ENCODE assay signal across 10 mouse cellular contexts in genomic region chr10:80048396-80048795, GRCm38 (mm10). TPM values are rescaled to one million over a fixed set of nuclear protein-coding genes. Genes with fewer than 3 reads are reported as not detected.
A peak's percentile ranks its signal among the peaks of the same experiment; 100 is the strongest.
DNase-seq lines count a peak whose midpoint lies in the region; ATAC-seq lines count a peak whose summit lies in the region.
"Had no signal": no experiment of that assay in that cellular context is flagged by ENCODE, and none has a peak within 500 bp of the region (broad histone marks: within the 10 kb centered on the region; RNA-seq: fewer than 3 reads in every experiment).

No protein-coding gene starts in this region.

- ATAC-seq in midbrain, embryonic 16.5 days, result no peak
- no peak for ATAC-seq in embryonic facial prominence, embryonic 14.5 days (ENCODE audit: low read depth)
- ATAC-seq in intestine, embryonic 14.5 days (replicated peaks; ENCODE audit: low FRiP score, low TSS enrichment, low read depth), result no peak

- H3K4me1 ChIP-seq in midbrain, embryonic 10.5 days, result peaks cover 75% of the 10 kb centered on the region
- peaks cover 2% of the 10 kb centered on the region; the same call in 1 of the 2 replicates for H3K4me1 ChIP-seq in midbrain, embryonic 16.5 days (ENCODE audit: control insufficient read depth, insufficient read depth, low read length)
- H3K4me1 ChIP-seq in embryonic facial prominence, embryonic 14.5 days (ENCODE audit: control insufficient read depth, insufficient read depth, low read length), result peaks cover 10% of the 10 kb centered on the region
- peaks cover 28% of the 10 kb centered on the region for H3K4me1 ChIP-seq in intestine, embryonic 14.5 days (replicated peaks; ENCODE audit: control insufficient read depth, insufficient read depth, low read length)

- no peaks in the 10 kb centered on the region for H3K36me3 ChIP-seq in midbrain, embryonic 10.5 days
- H3K36me3 ChIP-seq in midbrain, embryonic 16.5 days (ENCODE audit: control insufficient read depth, insufficient read depth, low read length), result no peaks in the 10 kb centered on the region
- no peaks in the 10 kb centered on the region for H3K36me3 ChIP-seq in embryonic facial prominence, embryonic 14.5 days (ENCODE audit: control insufficient read depth, insufficient read depth, low read length)
- H3K36me3 ChIP-seq in intestine, embryonic 14.5 days (ENCODE audit: control insufficient read depth, insufficient read depth, low read length), result no peaks in the 10 kb centered on the region
- H3K36me3 ChIP-seq: neural tube, embryonic 12.5 days had no signal

- no peaks in the 10 kb centered on the region for H3K27me3 ChIP-seq in midbrain, embryonic 10.5 days (ENCODE audit: low read depth, poor library complexity, severe bottlenecking)
- no peaks in the 10 kb centered on the region for H3K27me3 ChIP-seq in midbrain, embryonic 16.5 days (ENCODE audit: control insufficient read depth, insufficient read depth, low read depth, low read length)
- H3K27me3 ChIP-seq in embryonic facial prominence, embryonic 14.5 days (replicated peaks; ENCODE audit: control insufficient read depth, insufficient read depth, low read length), result no peaks in the 10 kb centered on the region
- no peaks in the 10 kb centered on the region for H3K27me3 ChIP-seq in intestine, embryonic 14.5 days (replicated peaks; ENCODE audit: control insufficient read depth, insufficient read depth, low read length)
- H3K27me3 ChIP-seq: neural tube, embryonic 12.5 days had no signal

- H3K27ac ChIP-seq in midbrain, embryonic 10.5 days (replicated peaks), result peak overlapping the region; percentile 98
- H3K27ac ChIP-seq in midbrain, embryonic 16.5 days (ENCODE audit: low read length), result no peak overlapping the region
- peak overlapping the region; percentile 50 for H3K27ac ChIP-seq in embryonic facial prominence, embryonic 14.5 days (replicated peaks; ENCODE audit: low read depth, low read length)
- H3K27ac ChIP-seq in intestine, embryonic 14.5 days (ENCODE audit: low read depth), result peak overlapping the region; percentile 34; the same call in 1 of the 2 replicates
- H3K27ac ChIP-seq: neural tube, embryonic 12.5 days had no signal

- H3K4me2 ChIP-seq in midbrain, embryonic 16.5 days (ENCODE audit: low read length), result no peak overlapping the region
- H3K4me2 ChIP-seq in embryonic facial prominence, embryonic 14.5 days (ENCODE audit: low read depth, low read length), result no peak overlapping the region
- no peak overlapping the region for H3K4me2 ChIP-seq in intestine, embryonic 14.5 days (ENCODE audit: low read length)
- H3K4me2 ChIP-seq: neural tube, embryonic 12.5 days had no signal

- 14% methylated on average over 5 of the region's 5 CpGs for WGBS in midbrain, embryonic 10.5 days
- WGBS in midbrain, embryonic 16.5 days, result 10% methylated on average over 5 of the region's 5 CpGs
- WGBS in embryonic facial prominence, embryonic 14.5 days, result 23% methylated on average over 5 of the region's 5 CpGs
- 27% methylated on average over 5 of the region's 5 CpGs for WGBS in intestine, embryonic 14.5 days

- H3K4me3 ChIP-seq in midbrain, embryonic 10.5 days, result no peak overlapping the region
- H3K4me3 ChIP-seq in midbrain, embryonic 16.5 days (ENCODE audit: low read depth, low read length), result no peak overlapping the region
- no peak overlapping the region for H3K4me3 ChIP-seq in embryonic facial prominence, embryonic 14.5 days (ENCODE audit: low read depth, low read length)
- no peak overlapping the region for H3K4me3 ChIP-seq in intestine, embryonic 14.5 days (ENCODE audit: low read depth, low read length)
- H3K4me3 ChIP-seq: neural tube, embryonic 12.5 days had no signal

- no peak overlapping the region for H3K9ac ChIP-seq in midbrain, embryonic 16.5 days (ENCODE audit: low read depth, low read length)
- no peak overlapping the region for H3K9ac ChIP-seq in embryonic facial prominence, embryonic 14.5 days (ENCODE audit: low read depth, low read length)
- H3K9ac ChIP-seq in intestine, embryonic 14.5 days (ENCODE audit: low read length), result no peak overlapping the region
- H3K9ac ChIP-seq: neural tube, embryonic 12.5 days had no signal

- H3K9me3 ChIP-seq in midbrain, embryonic 10.5 days (replicated peaks), result no peaks in the 10 kb centered on the region
- no peaks in the 10 kb centered on the region for H3K9me3 ChIP-seq in midbrain, embryonic 16.5 days (replicated peaks; ENCODE audit: control insufficient read depth, low read length, poor library complexity, severe bottlenecking)
- no peaks in the 10 kb centered on the region for H3K9me3 ChIP-seq in embryonic facial prominence, embryonic 14.5 days (ENCODE audit: control insufficient read depth, low read length)
- H3K9me3 ChIP-seq in intestine, embryonic 14.5 days (ENCODE audit: control insufficient read depth, low read length), result no peaks in the 10 kb centered on the region
- H3K9me3 ChIP-seq: neural tube, embryonic 12.5 days had no signal

- peak; percentile 48 for DNase-seq in midbrain, embryonic 10.5 days (ENCODE audit: low spot score)
- DNase-seq in embryonic facial prominence, embryonic 14.5 days (ENCODE audit: low spot score), result peak; percentile 49
- DNase-seq in intestine, embryonic 14.5 days (ENCODE audit: low spot score), result no peak
- peak; percentile 90 for DNase-seq in retina, postnatal 1 day
- no peak for DNase-seq in spleen, adult 12 weeks (ENCODE audit: low spot score)
- DNase-seq in spleen, postnatal 14 days (ENCODE audit: low spot score in 2 of 2), result no peak
- DNase-seq: cerebellum, adult 9-10 months; thymus, postnatal 25 days had no signal

RNA-seq across cellular contexts. Expression of gene Gpx4, which starts 1.4 kb away (rescaled TPM):
- polyA plus RNA-seq in midbrain, embryonic 10.5 days (2016; fragmentation: Nextera tagmentation; extraction: Ambion mirVana), result 702 and 747 TPM in 2 replicates
- 509 and 552 TPM in 2 replicates for polyA plus RNA-seq in midbrain, embryonic 16.5 days (2015; fragmentation: Nextera tagmentation; extraction: Ambion mirVana)
- 505 and 517 TPM in 2 replicates for polyA plus RNA-seq in embryonic facial prominence, embryonic 14.5 days (2014; fragmentation: Nextera tagmentation; extraction: Ambion mirVana)
- 607 and 623 TPM in 2 replicates for polyA plus RNA-seq in intestine, embryonic 14.5 days (2014; fragmentation: Nextera tagmentation; extraction: Ambion mirVana)

RNA-seq across cellular contexts. Expression of gene Polr2e, which starts 8.8 kb away (rescaled TPM):
- 233 and 276 TPM in 2 replicates for polyA plus RNA-seq in midbrain, embryonic 10.5 days (2016; fragmentation: Nextera tagmentation; extraction: Ambion mirVana)
- 124 and 131 TPM in 2 replicates for polyA plus RNA-seq in midbrain, embryonic 16.5 days (2015; fragmentation: Nextera tagmentation; extraction: Ambion mirVana)
- polyA plus RNA-seq in embryonic facial prominence, embryonic 14.5 days (2014; fragmentation: Nextera tagmentation; extraction: Ambion mirVana), result 207 and 227 TPM in 2 replicates
- 255 and 274 TPM in 2 replicates for polyA plus RNA-seq in intestine, embryonic 14.5 days (2014; fragmentation: Nextera tagmentation; extraction: Ambion mirVana)

RNA-seq across cellular contexts. Expression of gene Arhgap45, which starts 31.9 kb away (rescaled TPM):
- 7.9 and 8.0 TPM in 2 replicates for polyA plus RNA-seq in midbrain, embryonic 10.5 days (2016; fragmentation: Nextera tagmentation; extraction: Ambion mirVana)
- polyA plus RNA-seq in midbrain, embryonic 16.5 days (2015; fragmentation: Nextera tagmentation; extraction: Ambion mirVana), result 1.2 TPM in 2 replicates
- 4.4 and 6.4 TPM in 2 replicates for polyA plus RNA-seq in embryonic facial prominence, embryonic 14.5 days (2014; fragmentation: Nextera tagmentation; extraction: Ambion mirVana)
- polyA plus RNA-seq in intestine, embryonic 14.5 days (2014; fragmentation: Nextera tagmentation; extraction: Ambion mirVana), result 6.8 and 8.0 TPM in 2 replicates

RNA-seq across cellular contexts. Expression of gene Abca7, which starts 52.1 kb away (rescaled TPM):
- 3.2 and 4.8 TPM in 2 replicates for polyA plus RNA-seq in midbrain, embryonic 10.5 days (2016; fragmentation: Nextera tagmentation; extraction: Ambion mirVana)
- polyA plus RNA-seq in midbrain, embryonic 16.5 days (2015; fragmentation: Nextera tagmentation; extraction: Ambion mirVana), result 4.1 and 4.8 TPM in 2 replicates
- polyA plus RNA-seq in embryonic facial prominence, embryonic 14.5 days (2014; fragmentation: Nextera tagmentation; extraction: Ambion mirVana), result 2.5 and 2.8 TPM in 2 replicates
- 3.7 and 3.8 TPM in 2 replicates for polyA plus RNA-seq in intestine, embryonic 14.5 days (2014; fragmentation: Nextera tagmentation; extraction: Ambion mirVana)

RNA-seq across cellular contexts. Expression of gene Sbno2, which starts 57.0 kb away (rescaled TPM):
- 15.0 and 15.2 TPM in 2 replicates for polyA plus RNA-seq in midbrain, embryonic 10.5 days (2016; fragmentation: Nextera tagmentation; extraction: Ambion mirVana)
- 11.6 and 12.5 TPM in 2 replicates for polyA plus RNA-seq in midbrain, embryonic 16.5 days (2015; fragmentation: Nextera tagmentation; extraction: Ambion mirVana)
- polyA plus RNA-seq in embryonic facial prominence, embryonic 14.5 days (2014; fragmentation: Nextera tagmentation; extraction: Ambion mirVana), result 12.8 and 14.1 TPM in 2 replicates
- polyA plus RNA-seq in intestine, embryonic 14.5 days (2014; fragmentation: Nextera tagmentation; extraction: Ambion mirVana), result 14.1 TPM in 2 replicates

Comparison
In these comparisons a context has a peak if more than half of its experiments do, and no peak if none do; other contexts are left out.
1. DNase-seq: peak in midbrain, embryonic 10.5 days (single experiment), embryonic facial prominence, embryonic 14.5 days (single experiment) and retina, postnatal 1 day (single experiment); none in intestine, embryonic 14.5 days (single experiment), spleen, adult 12 weeks (single experiment) and spleen, postnatal 14 days (0 of 2).